Mouse (Mus musculus) kidney, embryonic 14.5 days (tissue): Measurements from ENCODE around the gene Spata45. TPM values are rescaled to one million over a fixed set of nuclear protein-coding genes. Genes with fewer than 3 reads are reported as not detected.

Source experiments
- ATAC-seq: fragments of 200-750 bp; cut with Nextera tagmentation; 2 replicates; pipeline ENCODE4 v1.8.0; 2017; ENCODE audit warnings: moderate number of reproducible peaks, mild to moderate bottlenecking, moderate TSS enrichment, moderate library complexity; ENCODE audit not compliant: low FRiP score, low TSS enrichment
- H3K27ac ChIP-seq: fragments of 300-500 bp; sonication (generic); 2 replicates; pipeline ENCODE4 v1.5.1; 2014; ENCODE audit warnings: low read depth, mild to moderate bottlenecking, low read length, moderate library complexity, mixed read lengths
- H3K27me3 ChIP-seq: fragments of 300-500 bp; sonication (generic); 2 replicates; pipeline ENCODE4 v1.6.1; 2014; ENCODE audit warnings: mild to moderate bottlenecking, low read length; ENCODE audit not compliant: control insufficient read depth, insufficient read depth
- H3K36me3 ChIP-seq: fragments of 300-500 bp; sonication (generic); 2 replicates; pipeline ENCODE4 v1.6.1; 2014; ENCODE audit warnings: low read length, mixed read lengths; ENCODE audit not compliant: control insufficient read depth, insufficient read depth
- H3K4me1 ChIP-seq: fragments of 300-500 bp; sonication (generic); 2 replicates; pipeline ENCODE4 v1.6.1; 2014; ENCODE audit warnings: low read length, mixed read lengths; ENCODE audit not compliant: control insufficient read depth, insufficient read depth
- H3K4me2 ChIP-seq: fragments of 300-500 bp; sonication (generic); replicated peaks from 2 replicates; pipeline ENCODE4 v1.6.1; 2014; ENCODE audit warnings: low read depth, mild to moderate bottlenecking, low read length
- H3K4me3 ChIP-seq: fragments of 300-500 bp; sonication (generic); 2 replicates; pipeline ENCODE4 v1.5.1; 2014; ENCODE audit warnings: mild to moderate bottlenecking, low read length
- H3K9ac ChIP-seq: fragments of 300-500 bp; sonication (generic); 2 replicates; pipeline ENCODE4 v1.6.1; 2014; ENCODE audit warnings: low read depth, mild to moderate bottlenecking, low read length, moderate library complexity
- H3K9me3 ChIP-seq: fragments of 300-500 bp; sonication (generic); 2 replicates; pipeline ENCODE4 v1.6.1; 2016; ENCODE audit warnings: low read length; ENCODE audit not compliant: control insufficient read depth
- WGBS: fragments of 180-500 bp; shearing (Covaris S2); extraction: QIAGEN DNeasy Blood & Tissue Kit; methylation state at CpG from one replicate; pipeline ENCODE4 v1.1.7; 2014; 5-methylcytosine and 5-hydroxymethylcytosine counted together
- polyA plus RNA-seq: library from polyadenylated mRNA; unstranded; fragments of >200 nt; fragmentation: Nextera tagmentation; extraction: Ambion mirVana; gene quantifications from 2 replicates; pipeline ENCODE4 v1.2.1, GENCODE M21; 2014

Spata45 gene
- polyA plus RNA-seq, result not detected in 2 replicates

DNA sequence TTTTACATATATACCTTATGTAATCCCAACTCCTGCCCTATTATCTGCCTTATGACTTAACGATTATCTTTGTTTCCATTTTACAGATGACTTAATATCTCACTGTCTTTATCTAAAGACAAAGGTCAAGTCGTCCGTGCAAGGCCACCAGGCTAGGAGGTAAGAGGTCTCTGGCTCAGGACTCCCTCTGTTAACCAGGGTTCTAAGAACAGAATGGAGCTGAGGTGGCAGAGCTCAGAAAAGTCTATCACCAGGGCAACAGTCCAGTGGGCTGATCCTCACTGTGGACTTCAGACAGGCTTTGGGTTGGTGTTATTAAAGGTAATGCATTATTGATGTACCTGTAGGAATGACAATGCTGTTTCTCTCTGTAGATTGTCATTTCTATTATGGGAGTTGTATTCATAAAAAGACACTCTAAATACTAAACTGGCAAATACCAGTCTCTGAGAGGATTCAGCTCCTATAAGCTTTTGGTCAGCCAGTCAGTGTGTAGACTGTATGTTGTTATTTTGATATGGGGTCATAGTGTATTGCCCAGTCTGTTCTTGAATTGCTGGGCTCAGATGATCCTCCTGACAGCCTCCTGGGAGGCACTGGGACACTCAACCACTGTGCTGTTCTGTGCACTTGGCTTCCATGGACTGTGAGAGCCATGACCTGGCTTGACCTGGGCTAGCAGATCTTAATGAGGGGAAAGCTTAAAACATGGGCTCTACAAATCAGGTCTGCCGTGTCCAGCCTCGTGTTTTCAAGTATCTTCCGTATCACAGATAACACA, at the start of gene Spata45:
Spata45 (plus strand) TSS at position 86 of the 781 bp plus-strand sequence.
- no peak within 1 kb of the TSS for H3K9ac ChIP-seq
- ATAC-seq, result no peak
- no peaks in the 10 kb centered on the region for H3K9me3 ChIP-seq
- WGBS, result 80% methylated on average over 6 of the region's 6 CpGs
- H3K27me3 ChIP-seq, result no peaks in the 10 kb centered on the region
- no peak within 1 kb of the TSS for H3K4me3 ChIP-seq
- no peaks in the 10 kb centered on the region for H3K4me1 ChIP-seq
- H3K4me2 ChIP-seq, result no peak within 1 kb of the TSS
- no peak within 1 kb of the TSS for H3K27ac ChIP-seq
- no peaks in the 10 kb centered on the region for H3K36me3 ChIP-seq

DNA sequence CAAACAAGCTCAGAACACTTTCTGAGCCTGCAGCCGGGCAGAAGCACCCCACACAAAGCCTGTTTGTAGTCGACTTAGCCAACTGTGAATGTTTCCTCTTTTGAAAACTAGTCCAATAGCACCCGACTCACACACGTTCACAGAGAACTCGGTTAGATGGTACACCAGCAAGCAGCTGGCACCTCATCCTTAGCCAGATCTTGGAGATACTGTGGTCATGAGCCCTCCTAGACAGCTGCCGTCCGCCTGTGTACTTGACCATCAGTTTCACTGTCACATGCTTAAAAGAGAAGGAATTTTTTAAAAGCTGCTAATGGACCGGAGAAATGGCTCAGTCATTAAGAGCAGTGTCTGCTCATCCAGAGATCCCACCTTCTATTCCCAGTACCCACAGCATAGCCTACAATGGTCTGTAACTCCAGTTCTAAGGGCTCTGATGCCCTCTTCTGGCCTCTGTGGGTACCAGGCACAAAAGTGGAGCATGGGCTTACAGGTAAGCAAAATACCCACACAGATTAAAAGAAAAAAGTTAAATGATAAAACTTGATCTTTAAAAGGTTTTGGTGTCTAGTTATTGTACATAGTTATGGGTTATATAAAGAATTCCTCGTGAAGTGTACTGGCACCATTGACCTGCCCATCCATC, 46.9 kb upstream of the Spata45 start:
- no peaks in the 10 kb centered on the region for H3K9me3 ChIP-seq
- WGBS, result 77% methylated on average over 9 of the region's 9 CpGs

DNA sequence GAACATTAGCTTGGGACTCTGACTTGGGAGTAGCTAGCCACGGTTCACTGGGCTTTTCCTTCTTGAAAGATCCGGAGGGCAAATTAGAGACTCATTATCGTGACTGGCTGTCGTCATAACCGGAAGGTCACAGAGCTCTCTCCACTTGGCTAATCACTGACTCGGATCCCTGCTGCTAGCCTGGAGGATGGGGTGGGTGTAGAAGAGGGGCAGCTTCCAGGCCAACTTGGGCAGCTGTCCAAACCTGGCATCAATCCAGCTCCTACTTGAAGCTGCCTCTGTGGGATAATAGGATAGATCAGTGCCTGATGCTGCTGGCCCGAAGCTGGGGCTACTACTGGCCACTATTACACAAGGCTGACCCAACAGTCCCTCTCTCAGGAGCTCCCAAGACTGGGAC, 40.9 kb upstream of the Spata45 start:
- Histone ChIP-seq H3K27ac (no peak overlapping the region), H3K36me3 (no peaks in the 10 kb centered on the region), H3K9ac (no peak overlapping the region), H3K4me3 (no peak overlapping the region), H3K4me2 (no peak overlapping the region), H3K4me1 (no peaks in the 10 kb centered on the region), H3K27me3 (no peaks in the 10 kb centered on the region; the same call in 1 of the 2 replicates), H3K9me3 (no peaks in the 10 kb centered on the region)
- WGBS, result 35% methylated on average over 7 of the region's 7 CpGs
- ATAC-seq, result peak; percentile 80

More for the DNA sequence above, 46.9 kb upstream of the Spata45 start:
- Histone ChIP-seq H3K27me3 (no peaks in the 10 kb centered on the region), H3K4me1 (no peaks in the 10 kb centered on the region), H3K4me3 (no peak overlapping the region), H3K4me2 (no peak overlapping the region), H3K27ac (no peak overlapping the region), H3K36me3 (no peaks in the 10 kb centered on the region), H3K9ac (no peak overlapping the region)
- ATAC-seq, result no peak

GRCm38 (mm10) chr1:190996346-190996877, 40.0 kb upstream of the Spata45 start:
- 62% methylated on average over 6 of the region's 6 CpGs for whole genome bisulfite sequencing

DNA sequence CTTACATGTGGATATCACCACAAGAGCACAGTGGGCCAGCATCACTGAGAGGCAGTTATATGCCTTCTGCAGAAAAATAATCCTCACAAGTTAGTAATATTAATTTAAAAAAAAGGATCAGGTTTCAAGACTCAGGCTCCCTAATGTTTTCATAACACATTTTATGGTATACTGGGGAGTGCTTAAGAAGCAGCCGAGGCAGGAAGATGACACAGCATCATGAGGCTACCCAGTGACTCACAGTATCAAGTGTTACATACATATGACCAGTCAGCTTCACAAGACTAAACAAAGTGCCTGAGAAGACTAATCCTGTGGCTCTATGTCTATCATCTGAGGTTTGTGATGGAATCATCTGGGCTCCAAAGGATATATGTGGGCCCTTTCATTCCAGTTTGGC, 38.4 kb upstream of the Spata45 start:
- Histone ChIP-seq H3K4me2 (no peak overlapping the region), H3K9me3 (no peaks in the 10 kb centered on the region), H3K36me3 (no peaks in the 10 kb centered on the region), H3K4me1 (no peaks in the 10 kb centered on the region), H3K9ac (no peak overlapping the region), H3K4me3 (no peak overlapping the region), H3K27ac (no peak overlapping the region), H3K27me3 (no peaks in the 10 kb centered on the region; the same call in 1 of the 2 replicates)
- no peak for ATAC-seq
- 86% methylated on average over 1 of the region's 1 CpGs for WGBS

More at GRCm38 (mm10) chr1:190996346-190996877, 40.0 kb upstream of the Spata45 start:
- Histone ChIP-seq H3K27me3 (no peaks in the 10 kb centered on the region; the same call in 1 of the 2 replicates), H3K4me2 (no peak overlapping the region), H3K27ac (no peak overlapping the region), H3K36me3 (no peaks in the 10 kb centered on the region), H3K4me1 (no peaks in the 10 kb centered on the region), H3K9ac (no peak overlapping the region), H3K4me3 (no peak overlapping the region), H3K9me3 (no peaks in the 10 kb centered on the region)
- no peak for ATAC-seq

GRCm38 (mm10) chr1:191000686-191001085, 35.8 kb upstream of the Spata45 start:
- no peaks in the 10 kb centered on the region; the same call in 1 of the 2 replicates for H3K27me3 ChIP-seq
- no peaks in the 10 kb centered on the region; the same call in 1 of the 2 replicates for H3K36me3 ChIP-seq
- H3K4me3 ChIP-seq, result no peak overlapping the region
- H3K4me1 ChIP-seq, result no peaks in the 10 kb centered on the region
- H3K27ac ChIP-seq, result no peak overlapping the region
- 88% methylated on average over 3 of the region's 3 CpGs for WGBS
- ATAC-seq, result no peak
- no peak overlapping the region for H3K4me2 ChIP-seq
- no peaks in the 10 kb centered on the region for H3K9me3 ChIP-seq
- no peak overlapping the region for H3K9ac ChIP-seq

GRCm38 (mm10) chr1:191002201-191002600, 34.2 kb upstream of the Spata45 start:
- Histone ChIP-seq H3K4me3 (no peak overlapping the region), H3K27me3 (no peaks in the 10 kb centered on the region), H3K4me1 (no peaks in the 10 kb centered on the region), H3K9ac (no peak overlapping the region), H3K9me3 (no peaks in the 10 kb centered on the region), H3K36me3 (peaks cover 3% of the 10 kb centered on the region; the same call in 1 of the 2 replicates), H3K27ac (no peak overlapping the region), H3K4me2 (no peak overlapping the region)
- ATAC-seq, result no peak
- WGBS, result 62% methylated on average over 6 of the region's 6 CpGs

DNA sequence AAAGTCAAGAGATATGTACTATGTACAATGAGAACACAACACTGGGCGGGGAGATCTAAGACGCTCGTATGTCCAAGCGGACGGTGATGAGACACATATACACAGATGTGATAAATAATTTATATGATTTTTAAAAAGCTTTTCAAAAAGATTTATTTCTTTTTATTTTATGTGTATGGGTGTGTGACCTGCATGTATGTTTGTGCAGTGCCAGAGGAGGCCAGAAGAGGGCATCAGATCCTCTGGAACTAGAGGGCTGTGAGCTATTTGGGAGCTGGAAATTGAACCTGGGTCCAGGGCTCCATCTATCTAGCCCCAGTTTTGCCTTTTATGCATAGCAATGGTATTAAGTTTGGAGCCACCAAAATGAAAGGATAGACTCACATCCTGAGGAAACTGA, 27.7 kb upstream of the Spata45 start:
- Histone ChIP-seq H3K4me2 (no peak overlapping the region), H3K9me3 (no peaks in the 10 kb centered on the region), H3K4me3 (no peak overlapping the region), H3K36me3 (peaks cover 18% of the 10 kb centered on the region; the same call in 1 of the 2 replicates), H3K4me1 (no peaks in the 10 kb centered on the region), H3K9ac (no peak overlapping the region), H3K27ac (no peak overlapping the region), H3K27me3 (no peaks in the 10 kb centered on the region)
- WGBS, result 99% methylated on average over 5 of the region's 5 CpGs
- ATAC-seq, result no peak

- no peak for ATAC-seq
- no peaks in the 10 kb centered on the region for H3K27me3 ChIP-seq
- no peaks in the 10 kb centered on the region for H3K9me3 ChIP-seq
- H3K27ac ChIP-seq, result no peak overlapping the region
- H3K4me3 ChIP-seq, result no peak overlapping the region
- H3K36me3 ChIP-seq, result peaks cover 10% of the 10 kb centered on the region; the same call in 1 of the 2 replicates
- H3K9ac ChIP-seq, result no peak overlapping the region
- WGBS, result 92% methylated on average over 3 of the region's 3 CpGs
- H3K4me1 ChIP-seq, result no peaks in the 10 kb centered on the region
- H3K4me2 ChIP-seq, result no peak overlapping the region
These were observed 22.2 kb upstream of the Spata45 start for GRCm38 (mm10) chr1:191014271-191014670.
